Mouse (Mus musculus) hindbrain, embryonic 11.5 days (tissue): ENCODE results near the gene Sfxn2. TPM values are rescaled to one million over a fixed set of nuclear protein-coding genes. Genes with fewer than 3 reads are reported as not detected.

Source experiments
- ATAC-seq: fragments of 200-750 bp; cut with Nextera tagmentation; 2 replicates; pipeline ENCODE4 v1.8.0; 2017; ENCODE audit warnings: mild to moderate bottlenecking, moderate TSS enrichment, moderate library complexity; ENCODE audit not compliant: low FRiP score
- DNase-seq: peaks from one replicate; pipeline ENCODE4 v3.0.0-alpha.2; 2015; ENCODE audit warnings: low spot score
- H3K27ac ChIP-seq: fragments of 300-500 bp; sonication (generic); 2 replicates; pipeline ENCODE4 v1.5.1; 2014; ENCODE audit warnings: mild to moderate bottlenecking, low read depth, low read length
- H3K27me3 ChIP-seq: fragments of 300-500 bp; sonication (generic); 2 replicates; pipeline ENCODE4 v1.6.1; 2014; ENCODE audit warnings: mild to moderate bottlenecking, low read length, moderate library complexity, mixed read lengths; ENCODE audit not compliant: control insufficient read depth, insufficient read depth
- H3K36me3 ChIP-seq: fragments of 300-500 bp; sonication (generic); 2 replicates; pipeline ENCODE4 v1.6.1; 2014; ENCODE audit warnings: mild to moderate bottlenecking, low read length, moderate library complexity, mixed read lengths; ENCODE audit not compliant: control insufficient read depth, insufficient read depth
- H3K4me1 ChIP-seq: fragments of 300-500 bp; sonication (generic); replicated peaks from 2 replicates; pipeline ENCODE4 v1.6.1; 2014; ENCODE audit warnings: low read length, mixed read lengths; ENCODE audit not compliant: control insufficient read depth, insufficient read depth
- H3K4me2 ChIP-seq: fragments of 300-500 bp; sonication (generic); replicated peaks from 2 replicates; pipeline ENCODE4 v1.6.1; 2014; ENCODE audit warnings: mild to moderate bottlenecking, low read depth, low read length
- H3K4me3 ChIP-seq: fragments of 300-500 bp; sonication (generic); 2 replicates; pipeline ENCODE4 v1.5.1; 2014; ENCODE audit warnings: low read depth, low read length
- H3K9ac ChIP-seq: fragments of 300-500 bp; sonication (generic); 2 replicates; pipeline ENCODE4 v1.6.1; 2014; ENCODE audit warnings: low read depth, low read length
- H3K9me3 ChIP-seq: fragments of 300-500 bp; sonication (generic); 2 replicates; pipeline ENCODE4 v1.6.1; 2016; ENCODE audit warnings: low read length; ENCODE audit not compliant: control insufficient read depth
- WGBS: fragments of 180-500 bp; shearing (Covaris S2); extraction: QIAGEN DNeasy Blood & Tissue Kit; methylation state at CpG from one replicate; pipeline ENCODE4 v1.1.7; 2014; 5-methylcytosine and 5-hydroxymethylcytosine counted together
- polyA plus RNA-seq: library from polyadenylated mRNA; unstranded; fragments of >200 nt; fragmentation: Nextera tagmentation; extraction: Ambion mirVana; gene quantifications from 2 replicates; pipeline ENCODE4 v1.2.1, GENCODE M21; 2014

Sfxn2 gene
- polyA plus RNA-seq, 1 experiment from 2014 or later = 11.1 TPM

DNA sequence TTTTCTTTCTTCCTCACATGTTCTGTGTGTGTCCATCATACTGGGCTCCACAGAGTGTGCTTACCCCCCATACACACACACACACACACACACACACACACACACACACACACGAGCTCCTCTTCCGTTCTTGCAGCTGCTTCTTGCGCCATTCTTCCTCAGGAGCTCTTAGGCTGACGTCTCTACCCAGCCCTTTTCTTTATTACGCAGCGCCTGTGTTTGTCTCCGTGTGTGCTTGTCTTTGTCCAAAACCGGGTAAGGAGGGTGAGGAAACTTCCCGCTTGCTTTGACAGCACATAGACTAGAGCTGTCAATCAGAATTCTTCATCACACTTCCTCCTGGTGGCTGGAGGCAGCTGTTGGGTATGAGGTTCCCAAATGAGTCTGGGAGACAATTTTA, 45.2 kb downstream of the Sfxn2 start:
- ATAC-seq = no peak
- Histone ChIP-seq H3K27ac (peak overlapping the region; percentile 53; the same call in 1 of the 2 replicates), H3K36me3 (no peaks in the 10 kb centered on the region), H3K4me3 (no peak overlapping the region), H3K9ac (no peak overlapping the region), H3K9me3 (no peaks in the 10 kb centered on the region), H3K4me2 (no peak overlapping the region), H3K4me1 (peaks cover 23% of the 10 kb centered on the region), H3K27me3 (no peaks in the 10 kb centered on the region)
- no peak for DNase-seq
- WGBS = 61% methylated on average over 9 of the region's 9 CpGs

DNA sequence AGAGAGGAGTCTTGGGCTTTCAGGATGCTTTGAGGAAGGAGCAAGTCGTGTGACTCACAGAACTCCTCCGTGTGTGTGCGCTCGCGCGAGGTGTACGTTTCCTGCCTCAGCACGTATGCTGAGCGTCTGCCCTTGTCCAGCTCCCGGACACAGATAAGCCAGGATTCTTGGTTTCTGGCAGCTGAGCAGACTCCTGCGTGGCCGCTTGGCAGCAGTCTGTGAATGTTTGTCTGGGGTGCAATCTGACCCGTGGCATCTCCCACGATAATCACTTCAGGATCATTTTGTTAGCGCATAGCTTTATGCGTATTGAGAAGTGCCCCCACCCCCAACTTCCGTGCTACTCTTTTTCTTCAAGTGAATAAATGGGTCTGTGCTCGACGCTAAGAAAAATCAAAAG, 45.8 kb downstream of the Sfxn2 start:
- Histone ChIP-seq H3K9ac (no peak overlapping the region), H3K4me3 (no peak overlapping the region), H3K27me3 (no peaks in the 10 kb centered on the region), H3K4me1 (peaks cover 24% of the 10 kb centered on the region), H3K9me3 (no peaks in the 10 kb centered on the region), H3K27ac (no peak overlapping the region; the same call in 1 of the 2 replicates), H3K4me2 (no peak overlapping the region), H3K36me3 (no peaks in the 10 kb centered on the region)
- ATAC-seq (no peak), DNase-seq (no peak)
- 83% methylated on average over 19 of the region's 19 CpGs for WGBS

DNA sequence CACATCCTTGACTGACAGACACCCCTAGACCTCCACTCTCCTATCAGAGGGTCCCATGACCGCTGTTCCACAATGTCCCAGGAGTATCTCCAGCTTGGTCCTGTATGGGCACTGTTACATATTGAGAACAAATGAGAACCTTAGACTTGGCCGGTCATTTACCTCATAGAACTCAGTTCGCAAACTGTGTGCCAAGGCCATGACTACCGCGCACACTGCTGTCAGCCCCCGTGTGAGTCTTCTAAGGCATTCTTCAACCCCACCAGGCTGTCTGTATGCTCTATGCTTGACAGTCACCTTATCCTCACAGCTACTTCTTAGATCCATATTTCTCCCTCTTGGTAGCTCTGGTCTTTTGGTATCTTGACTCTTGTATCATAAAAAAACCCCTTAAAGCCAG, 46.4 kb downstream of the Sfxn2 start:
- Histone ChIP-seq H3K4me3 (no peak overlapping the region), H3K4me1 (peaks cover 29% of the 10 kb centered on the region), H3K9me3 (no peaks in the 10 kb centered on the region), H3K27ac (no peak overlapping the region), H3K36me3 (no peaks in the 10 kb centered on the region), H3K9ac (no peak overlapping the region; the same call in 1 of the 2 replicates), H3K4me2 (no peak overlapping the region), H3K27me3 (no peaks in the 10 kb centered on the region)
- DNase-seq = no peak
- no peak for ATAC-seq
- 94% methylated on average over 6 of the region's 6 CpGs for WGBS

DNA sequence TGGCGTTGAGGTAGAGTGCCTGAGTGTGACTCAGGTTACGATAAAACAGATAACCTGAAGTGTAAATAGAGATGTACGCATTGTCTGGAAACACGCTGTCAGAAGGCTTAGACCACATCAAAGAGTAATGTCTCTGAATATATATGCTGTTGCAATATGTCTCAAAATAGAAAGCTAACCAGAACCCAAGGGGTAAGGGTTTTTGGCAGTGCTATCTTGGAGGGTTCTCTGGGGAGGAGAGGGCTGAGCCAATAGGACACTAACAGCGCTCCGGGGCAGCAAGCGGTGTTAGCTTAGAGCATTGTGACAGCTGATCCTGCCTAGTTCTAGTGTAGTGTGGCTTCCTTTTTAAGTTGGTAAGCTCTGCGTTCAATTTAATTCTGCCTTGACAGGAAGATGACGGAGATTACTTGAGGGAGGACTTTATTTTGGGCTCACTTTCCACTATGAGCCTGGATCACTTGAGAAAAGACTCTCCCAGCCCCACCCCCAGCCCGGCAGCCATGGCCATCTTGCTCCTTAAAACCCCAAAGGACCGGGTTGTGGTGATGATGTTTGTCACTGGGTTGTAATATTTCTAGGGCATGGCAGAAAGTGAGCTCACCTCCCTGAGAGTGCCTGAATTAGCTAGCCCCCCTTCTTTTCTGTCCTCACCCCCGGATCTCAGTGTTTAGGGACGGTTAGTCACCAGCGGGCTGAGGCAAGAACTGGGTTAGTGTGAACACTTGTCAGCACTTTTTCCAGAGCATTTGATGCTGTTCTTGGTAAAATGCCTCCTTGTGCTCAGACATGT, 47.0 kb downstream of the Sfxn2 start:
- Histone ChIP-seq H3K4me3 (no peak overlapping the region), H3K9ac (no peak overlapping the region; the same call in 1 of the 2 replicates), H3K27ac (no peak overlapping the region), H3K4me2 (no peak overlapping the region), H3K27me3 (no peaks in the 10 kb centered on the region), H3K9me3 (no peaks in the 10 kb centered on the region), H3K36me3 (no peaks in the 10 kb centered on the region), H3K4me1 (peaks cover 30% of the 10 kb centered on the region)
- ATAC-seq (no peak), DNase-seq (no peak)
- 85% methylated on average over 14 of the region's 14 CpGs for WGBS

DNA sequence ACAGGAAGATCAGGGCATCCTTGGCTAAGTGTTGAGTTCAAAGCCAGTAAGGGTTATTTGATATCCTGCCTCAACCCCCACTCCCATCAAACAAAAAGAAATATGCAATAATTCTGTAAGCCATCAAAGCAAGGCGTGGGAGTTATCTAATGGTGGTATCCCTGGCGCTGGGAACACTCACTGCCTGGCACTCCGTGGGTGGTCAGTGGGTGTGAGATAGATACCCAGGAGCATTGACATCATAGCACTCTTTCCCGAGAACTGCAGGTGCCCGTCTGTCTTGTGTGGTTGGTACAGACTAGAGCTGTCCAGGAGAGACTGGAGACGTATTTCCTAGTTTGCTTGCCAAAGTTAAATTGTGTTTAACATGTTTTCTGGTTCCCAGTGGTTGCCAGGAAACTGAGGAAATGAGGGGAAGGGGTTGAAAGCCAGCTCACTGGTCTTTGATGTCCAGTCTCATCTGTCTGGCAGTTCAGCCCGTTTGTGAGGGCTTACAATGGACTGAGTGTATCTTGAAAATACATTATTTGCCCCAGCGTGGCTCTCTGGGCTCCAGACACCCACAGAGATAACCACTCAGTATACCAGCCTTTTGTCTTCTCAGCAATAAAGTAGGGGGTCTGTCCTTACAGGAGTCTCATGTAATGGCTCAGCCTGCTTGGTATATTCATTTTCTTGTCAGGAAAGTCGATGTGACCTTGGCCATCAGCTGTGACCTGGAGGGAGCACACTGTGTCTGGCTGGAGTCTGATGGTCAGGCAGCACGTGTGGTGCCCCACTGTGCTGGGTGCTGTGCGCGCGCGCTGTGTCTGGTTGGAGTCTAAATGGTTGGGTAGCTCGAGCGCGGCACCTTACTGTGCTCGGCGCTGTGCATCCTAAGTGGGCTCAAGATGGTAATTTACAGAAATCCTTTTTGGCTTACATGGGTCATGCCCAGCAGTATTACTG, 48.3 kb downstream of the Sfxn2 start:
- no peak for DNase-seq
- no peaks in the 10 kb centered on the region for H3K9me3 ChIP-seq
- no peak overlapping the region for H3K4me3 ChIP-seq
- no peak overlapping the region; the same call in 1 of the 2 replicates for H3K4me2 ChIP-seq
- no peaks in the 10 kb centered on the region for H3K36me3 ChIP-seq
- 62% methylated on average over 19 of the region's 19 CpGs for WGBS
- peaks cover 30% of the 10 kb centered on the region for H3K4me1 ChIP-seq
- no peaks in the 10 kb centered on the region for H3K27me3 ChIP-seq
- H3K9ac ChIP-seq = no peak overlapping the region
- ATAC-seq = 0 out of 2 replicates have a peak, but pooled peaks have one; percentile 20
- peak overlapping the region; percentile 59; the same call in 1 of the 2 replicates for H3K27ac ChIP-seq

DNA sequence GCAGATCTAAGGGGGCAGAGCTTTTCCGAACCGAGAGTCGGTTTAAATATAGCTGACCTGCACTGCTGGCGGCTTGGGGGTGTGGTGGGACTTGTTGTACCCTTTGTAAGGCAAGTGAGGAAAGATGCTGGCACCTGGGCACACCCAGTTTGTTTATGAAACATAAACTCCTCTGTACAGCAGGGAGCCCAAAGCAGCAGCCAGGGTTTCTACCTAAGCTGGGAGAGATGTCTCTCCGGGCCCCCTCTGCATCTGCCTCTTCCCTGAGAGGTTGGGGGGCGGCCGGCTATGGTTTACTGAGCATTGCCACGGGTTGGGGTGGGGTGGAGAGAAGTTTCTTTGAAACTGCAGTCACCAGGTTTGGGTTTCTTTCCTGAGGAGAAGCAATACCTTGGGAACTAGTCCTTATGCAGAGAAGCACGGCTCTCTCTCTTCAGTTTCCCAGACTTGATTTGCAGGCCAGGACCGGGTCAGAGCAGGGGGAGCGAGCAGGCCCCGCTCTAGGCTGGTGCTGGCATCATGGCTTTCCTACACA, 49.6 kb downstream of the Sfxn2 start:
- DNase-seq (no peak), ATAC-seq (no peak; the same call in 1 of the 2 replicates)
- H3K27ac ChIP-seq = peak overlapping the region; percentile 31; the same call in 1 of the 2 replicates
- H3K4me1 ChIP-seq = peaks cover 30% of the 10 kb centered on the region
- H3K9ac ChIP-seq = 0 out of 2 replicates have a peak overlapping the region, but pooled peaks have one; percentile 27
- H3K9me3 ChIP-seq = no peaks in the 10 kb centered on the region
- no peak overlapping the region for H3K4me2 ChIP-seq
- H3K36me3 ChIP-seq = no peaks in the 10 kb centered on the region
- H3K4me3 ChIP-seq = 0 out of 2 replicates have a peak overlapping the region, but pooled peaks have one; percentile 3
- WGBS = 35% methylated on average over 12 of the region's 12 CpGs
- no peaks in the 10 kb centered on the region for H3K27me3 ChIP-seq

DNA sequence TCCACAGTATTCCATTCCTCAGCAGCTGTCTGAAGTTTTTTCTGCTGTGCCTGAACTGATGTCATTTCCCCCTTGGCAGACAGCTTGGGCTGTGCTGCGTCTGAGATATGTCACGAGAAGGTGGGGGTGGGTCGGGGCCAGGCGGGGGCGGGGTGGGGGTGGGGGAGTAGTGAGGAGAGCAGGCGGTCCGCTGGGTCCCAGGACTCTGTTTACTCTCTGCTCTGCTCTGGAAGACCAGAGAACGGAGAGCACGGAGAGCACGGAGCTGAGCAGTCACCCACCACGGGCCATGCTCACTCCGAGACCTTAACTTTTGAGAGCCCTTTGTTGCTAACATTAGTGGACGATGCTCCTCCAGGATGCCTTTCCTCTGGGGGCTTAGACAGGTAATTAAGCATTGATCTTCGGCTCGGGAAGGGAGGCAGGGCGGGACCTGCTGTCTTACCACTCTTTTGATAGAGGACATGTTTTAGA, 50.1 kb downstream of the Sfxn2 start:
- Histone ChIP-seq H3K4me1 (peaks cover 30% of the 10 kb centered on the region), H3K27ac (peak overlapping the region; percentile 31), H3K36me3 (no peaks in the 10 kb centered on the region), H3K4me2 (peak overlapping the region; percentile 23), H3K4me3 (0 out of 2 replicates have a peak overlapping the region, but pooled peaks have one; percentile 3), H3K9me3 (no peaks in the 10 kb centered on the region), H3K27me3 (no peaks in the 10 kb centered on the region), H3K9ac (no peak overlapping the region; the same call in 1 of the 2 replicates)
- ATAC-seq = peak; percentile 25; the same call in 1 of the 2 replicates
- DNase-seq = peak; percentile 58
- WGBS = 3% methylated on average over 16 of the region's 16 CpGs
